Mouse (Mus musculus) yolk sac, embryonic 10.5 days (tissue): ENCODE results near the gene Eps8.

Experiments
- DNase-seq: peaks from one replicate; pipeline ENCODE4 v3.0.0-alpha.2; 2017; ENCODE audit warnings: low spot score

Gene Eps8

DNA sequence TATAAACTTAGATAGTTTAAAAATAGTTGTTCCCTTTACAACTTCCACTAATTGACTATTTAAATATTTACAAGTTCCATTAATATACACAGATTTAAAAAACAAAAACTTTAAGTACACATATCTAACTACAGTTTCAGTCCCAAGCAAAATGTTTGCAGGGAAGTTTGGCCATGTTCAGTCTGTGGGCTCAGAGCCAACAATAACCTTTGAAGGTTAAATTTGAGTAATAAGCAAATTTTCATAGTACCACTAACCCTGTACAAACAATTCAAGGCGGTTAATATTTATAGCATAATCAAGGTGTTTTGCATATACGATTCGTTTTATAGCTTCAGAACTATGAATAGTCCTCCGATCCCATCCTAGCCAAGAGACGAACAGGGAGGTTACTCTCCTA lies 84.7 kb downstream of the Eps8 start:
- DNase-seq: no peak

DNA sequence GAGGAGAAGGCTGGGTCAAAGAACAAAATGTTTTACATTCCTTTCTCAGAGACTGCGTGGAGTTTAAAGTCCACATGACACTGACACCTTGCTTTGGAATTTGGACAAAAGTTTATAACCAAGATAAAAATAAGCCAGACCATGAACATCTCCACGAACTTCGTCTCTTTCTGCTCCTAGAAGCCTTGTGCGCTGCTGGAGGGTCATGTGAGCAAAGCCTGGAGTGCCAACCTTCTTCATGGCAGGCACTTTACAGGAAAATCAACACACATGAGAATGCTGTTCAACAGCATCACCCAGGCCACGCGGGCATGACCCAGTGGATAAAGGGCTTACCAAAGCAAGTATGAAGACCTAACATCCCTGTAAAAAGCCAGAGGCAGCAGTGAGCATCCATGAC lies 85.6 kb downstream of the Eps8 start:
- DNase-seq: peak; percentile 76

DNA sequence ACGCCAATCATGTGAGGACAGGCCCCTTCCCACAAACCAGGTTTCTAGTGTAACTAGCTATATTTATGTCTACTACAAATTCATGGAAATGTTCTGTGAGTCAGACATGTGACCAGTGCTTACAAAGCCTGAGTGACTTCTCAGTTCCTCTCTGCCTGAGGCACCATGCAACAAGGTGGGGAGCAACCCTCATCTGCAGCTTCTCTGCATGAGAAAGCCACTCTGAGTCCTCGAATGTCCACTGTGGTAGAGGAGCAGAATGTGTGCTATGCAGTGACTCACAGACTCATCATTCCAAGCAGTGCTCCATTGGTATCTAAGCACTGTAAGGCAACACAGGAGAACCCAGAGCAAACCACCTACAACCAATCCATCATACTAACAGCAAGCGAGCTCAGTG lies 88.8 kb downstream of the Eps8 start:
- DNase-seq: no peak

DNA sequence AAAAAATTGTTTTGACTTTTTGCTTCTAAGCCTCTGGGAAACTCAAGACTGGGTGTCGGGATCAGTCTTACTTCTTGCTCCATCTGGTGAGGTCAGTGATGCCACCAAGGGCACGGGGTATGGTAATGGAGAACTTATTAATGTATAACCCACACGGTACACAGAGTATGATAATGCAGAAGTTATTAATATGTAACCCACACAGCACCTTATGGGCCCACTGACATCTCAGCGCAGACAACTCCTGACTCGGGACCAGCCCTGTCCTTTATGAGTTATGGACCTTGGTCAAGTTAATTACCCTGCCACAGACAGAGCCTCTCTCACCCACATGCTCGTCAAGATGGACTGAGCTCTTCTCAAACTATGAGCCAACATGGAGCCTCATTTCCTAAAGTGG lies 89.2 kb downstream of the Eps8 start:
- no peak for DNase-seq

DNA sequence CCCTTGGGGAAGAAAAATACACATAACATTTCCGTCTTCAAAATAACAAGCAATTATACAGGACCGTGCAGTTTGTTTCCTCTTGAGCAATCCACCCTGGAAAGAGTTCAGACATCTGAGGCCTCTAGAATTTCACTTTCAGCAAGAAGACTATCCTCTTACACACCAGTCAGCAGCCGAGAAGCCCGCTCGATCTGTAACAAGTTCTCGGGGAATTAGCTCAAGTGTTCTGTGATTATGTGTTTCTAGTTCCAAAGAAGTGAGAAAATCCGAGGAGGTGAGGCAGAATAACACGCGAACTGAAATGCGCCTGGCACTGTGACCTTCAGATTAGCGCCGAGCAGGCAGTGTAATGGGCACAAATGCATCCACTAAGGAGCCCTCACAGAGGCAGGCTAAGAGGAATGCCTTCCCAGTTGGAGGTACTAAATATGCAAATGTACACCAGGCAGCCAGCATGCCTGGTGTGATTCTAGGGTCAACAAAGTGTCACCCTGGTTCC lies 94.3 kb downstream of the Eps8 start:
- no peak for DNase-seq

DNA sequence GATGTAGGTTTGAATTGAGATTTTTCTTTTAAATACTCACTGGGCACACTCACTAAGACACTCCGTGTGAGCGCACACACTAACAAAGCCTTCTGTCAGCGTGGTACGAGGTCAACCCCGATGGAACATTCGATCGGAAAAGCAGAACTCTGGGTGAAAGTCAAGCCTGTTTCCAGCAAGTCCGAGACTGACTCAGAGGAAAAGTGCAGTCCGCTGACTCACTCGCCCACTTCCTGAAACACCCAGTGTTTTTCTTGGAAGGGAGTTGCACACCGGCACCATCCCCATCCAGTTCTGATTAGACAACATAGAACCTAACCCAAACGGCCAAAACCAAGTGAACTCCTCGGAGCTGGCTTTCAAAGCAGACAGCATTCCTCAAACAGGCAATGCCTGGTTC lies 95.8 kb downstream of the Eps8 start:
- peak; percentile 46 for DNase-seq

DNA sequence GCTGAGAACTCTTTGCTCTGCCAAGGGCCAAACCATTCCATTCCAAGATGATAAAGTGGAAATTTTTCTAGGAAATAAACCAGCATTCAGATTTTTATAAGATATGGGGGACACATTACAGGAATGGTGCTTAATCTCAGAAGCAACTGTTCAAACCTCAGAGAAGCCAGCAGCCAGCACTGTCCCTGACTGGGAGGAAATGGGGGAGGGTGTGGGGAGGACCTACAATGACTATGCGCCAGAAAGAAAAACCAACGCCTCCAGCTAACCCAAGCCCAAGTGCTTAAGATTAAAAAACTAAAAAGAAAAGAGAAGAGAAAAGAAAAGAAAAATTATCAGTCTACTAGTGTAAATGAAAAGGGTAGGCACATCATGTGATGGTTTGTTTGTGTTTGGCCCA lies 97.0 kb downstream of the Eps8 start:
- no peak for DNase-seq

DNA sequence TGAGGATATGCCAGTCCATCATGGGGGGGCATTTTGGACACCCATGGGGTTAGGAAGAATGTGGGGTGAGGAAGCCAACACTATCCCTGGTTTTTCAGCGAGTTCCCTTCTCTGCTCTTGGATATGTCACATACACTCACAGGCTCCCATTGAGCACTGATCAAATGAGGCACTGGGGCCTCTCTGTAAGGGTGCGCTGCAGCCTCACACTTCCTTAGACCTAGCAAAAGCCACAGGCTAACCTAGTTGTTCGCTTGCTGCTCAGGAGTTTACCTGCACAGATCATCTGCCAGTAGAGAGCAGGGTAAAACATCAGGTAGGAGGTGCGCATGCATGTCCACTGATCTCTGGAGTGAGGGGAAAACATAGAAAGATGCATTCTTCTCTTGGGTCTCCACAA lies 97.5 kb downstream of the Eps8 start:
- no peak for DNase-seq

DNA sequence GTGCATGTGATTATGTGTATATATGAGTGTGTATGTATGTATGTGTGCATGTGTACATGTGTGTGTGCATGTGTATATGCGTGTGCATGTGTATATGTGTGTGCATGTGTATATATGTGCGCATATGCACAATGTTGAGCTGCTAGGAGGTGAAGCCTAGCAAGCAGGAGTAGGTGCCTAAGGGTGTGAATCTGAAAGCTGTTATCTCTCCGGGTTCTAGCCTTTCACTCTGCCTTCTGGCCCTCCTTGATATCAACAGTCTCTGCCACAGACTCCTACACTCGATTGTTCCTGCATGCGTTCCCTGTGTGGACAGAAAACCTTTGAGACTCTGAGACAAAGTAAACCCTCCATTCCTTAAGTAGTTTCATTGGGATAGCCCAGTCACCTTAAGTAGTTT lies 98.0 kb downstream of the Eps8 start:
- no peak for DNase-seq

DNA sequence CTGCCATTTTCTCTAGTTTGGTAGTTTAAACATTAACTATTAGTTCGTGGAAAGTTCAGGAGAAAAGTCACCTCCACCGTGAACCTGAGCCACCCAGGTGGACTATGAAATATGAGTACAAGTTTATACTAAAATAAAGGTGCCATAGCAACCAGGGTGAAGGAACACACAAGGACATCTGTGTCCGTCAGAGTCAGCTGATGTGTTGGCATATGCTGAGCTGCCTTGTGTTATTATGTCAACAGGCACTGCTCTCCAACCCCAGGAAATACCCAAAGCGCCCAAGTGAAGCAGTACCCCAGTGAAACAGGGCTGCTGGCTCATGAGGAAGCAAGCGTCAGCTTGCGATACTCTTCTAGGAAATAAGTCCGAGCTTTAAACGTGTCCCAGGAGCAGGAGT lies 104.5 kb downstream of the Eps8 start:
- DNase-seq: no peak

DNA sequence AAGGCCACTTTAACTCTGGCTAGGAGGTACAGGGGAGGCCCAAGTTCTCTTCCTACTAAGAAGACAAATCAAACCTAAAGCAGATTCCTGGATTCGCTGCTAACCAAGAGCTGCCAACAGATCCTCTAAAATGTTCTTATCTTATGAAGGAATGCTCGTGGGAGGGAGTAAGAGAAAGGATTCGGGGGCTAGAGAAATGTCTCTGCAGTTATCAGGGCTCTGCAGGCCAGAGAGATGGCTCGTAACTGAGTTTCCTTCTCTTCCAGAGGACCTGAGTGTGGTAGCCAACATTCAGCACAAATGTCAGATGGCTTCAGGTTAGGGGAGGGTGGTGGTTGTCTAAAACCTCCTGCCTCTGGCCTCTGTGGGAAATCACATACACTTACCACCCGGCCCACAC lies 106.1 kb downstream of the Eps8 start:
- no peak for DNase-seq

DNA sequence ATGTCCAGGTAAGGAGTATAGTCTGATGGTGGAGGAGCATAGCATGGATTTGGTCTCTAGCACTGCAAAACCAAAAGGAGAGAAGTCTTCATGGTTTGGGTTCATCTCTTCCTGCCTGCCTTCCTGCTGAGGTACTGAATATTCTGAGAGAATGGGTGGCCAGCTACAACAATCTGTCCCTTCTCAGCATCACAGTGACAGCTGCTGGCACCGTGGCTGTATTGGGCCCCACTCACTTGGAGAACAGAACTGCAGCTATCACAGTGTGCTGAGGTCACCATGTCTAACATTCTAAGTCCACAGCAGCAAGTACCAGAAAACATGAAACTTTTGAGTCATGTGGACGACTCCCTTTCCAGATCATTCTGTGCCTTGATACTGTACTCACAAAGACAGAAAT lies 107.1 kb downstream of the Eps8 start:
- no peak for DNase-seq

DNA sequence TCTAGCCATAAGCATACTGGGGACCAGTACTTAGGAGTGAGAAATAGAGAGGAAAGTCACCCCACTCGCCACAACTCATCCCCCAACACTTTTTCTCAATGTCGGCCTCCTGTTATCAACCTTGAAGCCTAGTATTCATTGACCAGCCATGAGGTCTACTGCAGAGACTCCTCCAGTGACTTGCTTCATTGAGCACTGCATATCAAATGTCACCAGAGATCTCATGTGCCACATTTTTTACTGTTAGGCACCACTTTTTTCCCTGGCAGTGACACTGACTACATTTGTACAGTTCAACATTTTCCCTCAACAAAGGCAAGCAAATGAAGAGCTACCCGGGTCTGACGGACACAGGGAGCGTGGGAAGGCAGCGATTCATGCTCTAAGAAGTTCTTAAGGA lies 108.6 kb downstream of the Eps8 start:
- no peak for DNase-seq

DNA sequence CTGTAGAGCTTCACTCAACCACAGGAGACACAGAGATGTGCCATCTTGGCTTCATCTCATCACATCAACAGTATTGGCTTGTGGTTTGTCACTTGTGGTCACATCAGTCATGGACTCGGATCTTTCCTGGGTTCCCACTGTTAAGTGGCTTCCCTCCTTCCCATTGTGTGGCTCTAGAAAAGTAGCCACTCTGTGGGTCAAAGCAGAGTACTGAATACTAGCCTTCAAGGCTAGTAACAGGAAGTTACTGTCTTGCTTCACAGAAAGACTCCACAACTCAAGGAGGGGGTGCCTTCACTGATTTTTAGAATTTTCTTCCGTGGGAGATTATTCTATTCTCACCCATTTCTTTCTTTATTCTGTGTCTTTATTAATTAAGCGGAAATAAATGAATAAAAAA lies 109.3 kb downstream of the Eps8 start:
- no peak for DNase-seq

DNA sequence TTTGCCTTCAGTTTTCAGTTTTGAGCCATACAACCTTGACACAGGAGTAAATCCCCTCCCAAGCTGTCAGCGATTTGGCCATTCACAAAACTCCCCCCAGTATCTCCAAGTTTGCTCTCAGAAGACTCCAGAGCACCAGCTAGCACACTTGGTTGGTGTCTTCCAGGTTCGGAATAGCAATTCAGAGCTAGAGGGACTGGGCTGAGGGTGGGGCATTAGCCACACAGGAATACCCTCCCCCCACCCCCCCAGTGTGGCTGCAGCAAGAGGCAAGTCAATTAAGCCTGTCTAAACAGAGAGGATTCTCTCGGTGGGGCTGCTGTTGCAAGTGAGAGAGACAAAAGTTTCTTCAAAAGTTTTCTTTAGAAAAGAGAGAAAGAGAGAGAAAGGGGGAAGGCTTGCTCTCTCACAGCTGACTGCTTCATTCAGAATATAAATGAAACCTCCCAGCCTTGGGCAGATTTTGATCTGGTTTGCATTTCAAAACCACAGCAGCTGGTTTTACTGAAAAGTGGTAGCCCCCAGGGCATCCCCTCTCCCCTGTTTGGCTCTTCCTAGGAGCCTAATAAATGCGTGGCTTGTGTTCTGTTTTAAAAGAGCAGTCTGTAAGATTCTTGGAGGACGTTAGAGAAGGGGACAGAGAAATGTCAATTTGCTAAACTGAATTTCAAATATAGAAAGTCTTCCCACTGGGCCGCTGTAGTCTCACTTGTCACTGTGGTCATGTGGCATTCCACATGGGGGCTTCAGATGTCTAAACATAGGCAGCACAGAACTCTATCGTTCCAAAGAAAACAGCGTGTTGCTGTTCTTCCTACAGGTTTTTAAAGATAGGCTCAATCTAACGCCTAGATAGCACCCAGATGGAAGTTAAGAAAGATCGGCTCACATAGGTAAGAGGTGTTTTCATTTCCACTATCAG lies 112.2 kb downstream of the Eps8 start:
- no peak for DNase-seq

DNA sequence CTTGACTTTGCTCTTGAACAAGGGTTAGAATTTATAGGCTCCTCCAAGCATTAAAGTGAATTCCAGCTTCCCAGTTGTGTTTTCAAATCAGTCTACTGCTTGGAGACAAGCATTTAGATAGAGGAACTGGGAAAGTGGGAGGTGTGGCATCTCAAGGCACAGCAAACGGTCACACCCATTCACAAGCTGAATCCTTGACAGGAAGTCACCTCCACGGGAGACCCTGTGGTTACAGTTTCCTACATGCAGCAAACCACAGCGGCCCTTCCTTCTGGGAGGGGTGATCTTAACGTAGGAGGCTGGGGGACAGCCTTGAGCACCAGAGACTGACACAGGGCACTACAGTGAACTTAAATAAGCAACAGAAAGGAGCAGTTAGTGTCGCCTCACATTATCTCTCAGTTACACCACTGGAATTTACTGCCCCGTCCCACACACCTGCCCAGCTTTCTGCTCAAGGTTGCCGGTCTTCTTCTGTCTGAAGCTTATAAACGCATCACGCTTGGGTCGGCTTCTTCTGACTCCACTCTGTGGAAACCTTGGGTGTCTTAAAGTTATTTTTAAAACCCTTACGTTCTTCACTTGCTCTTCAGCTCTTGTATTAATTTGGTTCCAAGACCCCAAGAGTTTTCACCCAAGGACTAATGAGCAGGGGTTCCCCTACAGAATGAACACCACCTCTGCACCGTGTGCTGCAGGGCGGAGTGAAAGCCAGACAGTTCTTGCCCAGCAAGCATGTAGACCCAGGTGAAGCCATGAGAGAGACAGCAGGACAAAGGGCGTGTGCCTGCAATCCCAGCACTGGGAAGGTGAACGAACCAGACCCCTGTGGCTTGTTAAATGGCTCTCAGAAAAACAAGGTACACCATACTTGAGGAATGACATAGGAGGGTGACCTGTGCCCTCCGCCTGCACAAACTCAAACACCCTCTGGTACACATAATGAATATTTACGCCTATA lies 113.2 kb downstream of the Eps8 start:
- no peak for DNase-seq

DNA sequence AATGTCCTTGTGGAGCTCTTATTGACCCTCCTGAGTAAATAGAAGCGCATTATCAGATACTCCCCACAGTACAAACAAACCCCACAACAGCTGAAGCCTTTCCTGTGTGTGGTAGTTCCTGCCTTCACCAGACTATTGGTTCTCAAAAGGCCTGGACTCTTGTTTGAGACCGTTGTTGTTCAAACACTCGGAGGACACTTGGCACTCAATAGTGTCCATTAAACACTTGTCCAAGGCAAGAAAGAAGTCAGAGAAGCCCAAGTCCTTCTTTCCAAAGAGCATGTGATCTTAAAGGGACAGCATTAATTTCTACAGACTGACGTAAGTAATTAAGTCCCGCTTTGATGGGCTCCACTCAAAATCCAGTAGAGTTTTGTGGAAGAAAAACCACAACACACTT lies 113.9 kb downstream of the Eps8 start:
- peak; percentile 56 for DNase-seq

DNA sequence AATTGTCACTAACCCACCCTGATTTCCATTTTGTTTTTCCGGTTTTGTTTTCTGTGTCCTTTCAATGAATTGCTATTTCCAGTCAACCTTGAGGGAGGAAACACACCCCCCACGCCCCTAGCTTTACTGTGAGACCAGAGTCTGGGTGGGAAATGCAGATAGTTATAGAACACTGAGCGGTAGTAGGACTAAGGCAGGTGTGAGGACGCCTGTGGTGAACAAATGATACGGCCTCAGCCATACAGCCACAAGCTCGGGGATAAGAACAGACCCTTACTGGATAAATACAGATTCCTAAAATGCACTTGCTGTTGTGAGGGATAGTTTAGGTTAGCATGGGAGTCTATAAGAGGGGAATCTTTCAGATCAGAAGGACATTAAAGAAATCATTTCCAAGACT lies 114.3 kb downstream of the Eps8 start:
- DNase-seq: no peak

DNA sequence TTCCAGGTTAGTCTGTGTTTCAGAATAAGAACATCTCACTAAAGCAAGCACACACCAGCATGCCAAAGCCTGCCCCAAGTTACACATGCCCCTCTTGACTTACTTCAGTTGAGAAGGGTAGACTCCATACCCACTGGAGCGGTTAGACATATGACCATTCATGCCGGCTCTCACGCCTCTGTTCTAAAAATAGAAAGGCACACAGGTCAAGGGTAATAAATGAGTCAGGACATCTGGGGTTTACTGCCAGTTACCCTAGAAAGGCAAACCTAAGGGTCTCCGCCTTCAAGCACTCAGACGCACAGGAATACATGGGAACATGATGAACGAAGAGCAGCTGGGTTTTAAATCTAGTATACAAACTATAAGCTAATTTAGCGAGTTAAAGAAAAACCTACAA lies 115.5 kb downstream of the Eps8 start:
- no peak for DNase-seq

DNA sequence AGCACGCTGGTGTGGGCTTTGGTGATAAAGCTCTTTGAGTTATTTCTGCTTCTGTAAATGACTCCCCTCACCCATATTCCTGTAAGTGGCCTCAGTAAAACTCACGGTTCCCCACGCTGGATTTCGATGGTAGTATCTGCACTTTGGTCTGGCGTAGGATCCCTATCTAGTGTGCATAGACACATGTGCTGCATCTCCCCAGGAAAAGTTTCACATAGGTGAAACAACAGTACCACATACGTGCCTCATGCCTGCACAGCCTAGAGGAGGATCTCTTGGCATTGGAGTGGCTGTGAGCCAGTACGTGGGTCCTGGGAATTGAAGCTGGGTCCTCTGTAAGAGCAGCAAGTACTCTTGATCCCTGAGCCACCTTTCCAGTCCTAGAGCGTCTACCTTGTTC lies 121.9 kb downstream of the Eps8 start:
- DNase-seq: no peak

DNA sequence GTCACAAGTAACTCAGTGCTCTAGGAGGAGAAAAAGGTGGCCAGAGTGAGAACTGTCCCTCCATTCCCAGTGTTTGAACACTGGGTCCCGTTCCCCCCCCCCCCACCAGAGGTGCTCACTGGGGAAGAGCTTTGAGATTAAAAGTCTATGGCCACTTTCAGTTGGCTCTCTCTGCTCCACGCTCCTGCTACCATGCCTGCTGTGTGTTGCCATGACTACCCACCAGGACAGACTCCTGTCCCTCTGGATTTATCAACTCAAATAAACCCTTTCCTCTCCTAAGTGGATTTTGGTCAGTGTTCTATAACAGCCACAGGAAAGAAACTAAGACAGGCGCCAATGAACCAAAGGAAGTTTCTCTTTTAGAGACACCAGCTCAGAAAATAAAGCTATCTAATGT lies 128.9 kb downstream of the Eps8 start:
- no peak for DNase-seq

DNA sequence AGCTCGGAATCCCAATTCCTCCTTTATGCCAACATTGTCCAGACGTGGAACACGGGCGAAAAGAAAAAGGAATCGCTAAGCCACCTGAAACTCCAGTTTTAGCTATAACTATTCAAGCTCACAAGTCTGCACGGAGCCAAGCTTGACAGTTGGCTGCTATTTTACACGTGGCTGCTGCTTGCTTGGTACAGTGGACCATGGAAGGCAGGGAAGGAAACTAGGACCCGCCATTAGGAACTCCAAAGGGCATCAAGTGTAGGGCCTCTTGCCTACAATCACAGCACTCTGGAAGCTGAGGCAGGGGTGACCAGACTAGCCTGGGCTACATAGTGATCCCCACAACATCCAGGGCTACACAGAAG lies 134.4 kb downstream of the Eps8 start:
- DNase-seq: no peak
